Mouse (Mus musculus): ENCODE measurements at regions not wholly inside any gene's neighbourhood (a gene's known extent, or its start where the extent isn't known, plus 50 kb on each side); places are given as distances from the start of the nearest gene placed in this dataset.

GRCm38 (mm10) chr5:103301303-103301702, 90.2 kb upstream of the Mapk10 start:
- TF ChIP-seq POLR2A (IDR thresholded peaks at IDR 0.05; ENCODE audit: extremely low read depth, insufficient read depth, low read length) (no peak), CTCF (IDR thresholded peaks at IDR 0.05; ENCODE audit: extremely low read depth, insufficient read depth, low read length) (no peak)
